Mouse (Mus musculus) liver, postnatal 0 days (tissue): ENCODE measurements around the gene Hc.

Experiments
- CTCF ChIP-seq: sonication (generic); IDR thresholded peaks from 2 replicates; pipeline ENCODE4 v1.5.1; 2016; ENCODE audit warnings: antibody characterized with exemption, low read depth
- EP300 ChIP-seq: IDR thresholded peaks from 2 replicates; pipeline ENCODE4 v1.6.1; 2016; ENCODE audit warnings: antibody characterized with exemption, low read depth, mild to moderate bottlenecking

- no peak for TF ChIP-seq CTCF
- TF ChIP-seq EP300 = no peak
These were observed 98.3 kb downstream of the Hc start for GRCm38 (mm10) chr2:34962893-34963292.
